Mouse (Mus musculus) stomach, postnatal 0 days (tissue): ENCODE results near the gene Havcr1.

ENCODE experiments used
- CTCF ChIP-seq: IDR thresholded peaks from 2 replicates; pipeline ENCODE4 v1.5.1; 2016; ENCODE audit warnings: antibody characterized with exemption, low read depth, mild to moderate bottlenecking, moderate library complexity
- EP300 ChIP-seq: optimal IDR thresholded peaks from 2 replicates; pipeline ENCODE3; 2016; ENCODE audit warnings: antibody characterized with exemption

DNA sequence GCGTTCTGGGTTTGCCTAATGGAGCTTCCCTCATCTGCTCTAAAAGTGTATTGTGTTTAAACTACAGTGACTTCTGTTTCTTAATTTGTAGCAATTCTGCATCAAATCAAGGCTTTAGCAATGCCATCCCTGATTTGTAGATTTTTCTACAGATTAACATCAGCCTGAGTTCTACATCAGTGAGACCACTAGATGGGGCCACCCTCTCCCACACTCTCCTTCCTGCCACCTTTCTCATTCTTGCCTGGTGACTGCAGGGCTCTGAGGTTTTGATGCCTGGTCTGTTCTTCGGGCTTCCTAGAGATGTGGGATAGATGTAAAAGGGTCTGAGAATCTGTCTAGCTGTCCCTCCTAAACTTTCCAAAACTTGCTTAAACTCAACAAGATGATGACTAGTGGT, 44.9 kb downstream of the Havcr1 start:
- TF ChIP-seq CTCF (peak; percentile 33), EP300 (no peak)
